Mouse (Mus musculus): ENCODE measurements around the gene Drc1. TPM values are rescaled to one million over a fixed set of nuclear protein-coding genes. Genes with fewer than 3 reads are reported as not detected.

Drc1 gene
- polyA plus RNA-seq, 1 experiment from 2014 or later = 0.44 TPM

GRCm38 (mm10) chr5:30342601-30343015 is 61.4 kb downstream of the Drc1 start:
- peak overlapping the region; percentile 38; the same call in 1 of the 2 replicates for H3K4me2 ChIP-seq (ENCODE audit: low read depth, severe bottlenecking)
- no peaks in the 10 kb centered on the region for H3K4me1 ChIP-seq (ENCODE audit: control insufficient read depth, insufficient read depth, low read length)
- H3K27me3 ChIP-seq (ENCODE audit: control insufficient read depth, insufficient read depth, low read length) = peaks cover 3% of the 10 kb centered on the region; the same call in 1 of the 2 replicates
- ATAC-seq (ENCODE audit: insufficient number of reproducible peaks, low FRiP score, low TSS enrichment, low read depth) = no peak
- no peaks in the 10 kb centered on the region for H3K9me3 ChIP-seq (ENCODE audit: control insufficient read depth, low read length)
- H3K36me3 ChIP-seq (ENCODE audit: control insufficient read depth, insufficient read depth, low read length) = no peaks in the 10 kb centered on the region
- H3K27ac ChIP-seq (replicated peaks; ENCODE audit: low read depth, low read length) = no peak overlapping the region
- no peak overlapping the region for H3K4me3 ChIP-seq (ENCODE audit: low read depth, low read length)
- no peak for DNase-seq (ENCODE audit: low spot score)
- H3K9ac ChIP-seq (ENCODE audit: low read length) = no peak overlapping the region
- 7% methylated on average over 17 of the region's 17 CpGs for WGBS

- 4% methylated on average over 9 of the region's 9 CpGs for WGBS
- DNase-seq (ENCODE audit: low spot score) = peak; percentile 85
Measured at GRCm38 (mm10) chr5:30343107-30343506, 61.9 kb downstream of the Drc1 start.

DNA sequence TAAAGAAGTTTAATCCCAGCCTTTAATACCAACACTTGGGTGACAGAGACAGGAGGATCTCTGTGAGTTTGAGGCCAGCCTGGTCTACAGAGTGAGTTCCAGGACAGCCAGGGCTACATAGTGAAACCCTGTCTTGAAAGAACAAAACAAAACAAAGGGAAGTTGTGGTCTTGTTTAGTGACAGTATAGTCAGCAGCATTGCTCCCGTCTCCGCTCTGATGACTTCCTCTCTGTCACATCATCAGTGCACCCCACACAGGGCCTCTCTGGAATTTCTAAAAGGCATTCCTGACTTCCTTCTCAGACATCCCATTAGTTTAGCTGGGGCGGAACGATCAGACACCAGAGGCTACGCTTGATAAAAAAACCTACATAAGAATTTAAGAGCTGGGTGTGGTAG is 62.7 kb downstream of the Drc1 start:
- Histone ChIP-seq H3K27me3 (ENCODE audit: control insufficient read depth, insufficient read depth, low read length) (peaks cover 3% of the 10 kb centered on the region; the same call in 1 of the 2 replicates), H3K4me1 (ENCODE audit: control insufficient read depth, insufficient read depth, low read length) (no peaks in the 10 kb centered on the region), H3K9me3 (ENCODE audit: control insufficient read depth, low read length) (no peaks in the 10 kb centered on the region), H3K4me2 (ENCODE audit: low read depth, severe bottlenecking) (no peak overlapping the region), H3K4me3 (ENCODE audit: low read depth, low read length) (no peak overlapping the region), H3K9ac (ENCODE audit: low read length) (no peak overlapping the region), H3K27ac (replicated peaks; ENCODE audit: low read depth, low read length) (no peak overlapping the region), H3K36me3 (ENCODE audit: control insufficient read depth, insufficient read depth, low read length) (no peaks in the 10 kb centered on the region)
- ATAC-seq (ENCODE audit: insufficient number of reproducible peaks, low FRiP score, low TSS enrichment, low read depth) (no peak), DNase-seq (ENCODE audit: low spot score) (no peak)
- WGBS = 83% methylated on average over 5 of the region's 5 CpGs

More at GRCm38 (mm10) chr5:30343107-30343506, 61.9 kb downstream of the Drc1 start:
- H3K9ac ChIP-seq (ENCODE audit: low read length) = no peak overlapping the region
- no peak overlapping the region for H3K4me3 ChIP-seq (ENCODE audit: low read depth, low read length)
- no peak overlapping the region for H3K27ac ChIP-seq (replicated peaks; ENCODE audit: low read depth, low read length)
- no peak for ATAC-seq (ENCODE audit: insufficient number of reproducible peaks, low FRiP score, low TSS enrichment, low read depth)
- H3K4me2 ChIP-seq (ENCODE audit: low read depth, severe bottlenecking) = peak overlapping the region; percentile 38; the same call in 1 of the 2 replicates
- H3K4me1 ChIP-seq (ENCODE audit: control insufficient read depth, insufficient read depth, low read length) = no peaks in the 10 kb centered on the region
- no peaks in the 10 kb centered on the region for H3K36me3 ChIP-seq (ENCODE audit: control insufficient read depth, insufficient read depth, low read length)
- H3K27me3 ChIP-seq (ENCODE audit: control insufficient read depth, insufficient read depth, low read length) = peaks cover 3% of the 10 kb centered on the region; the same call in 1 of the 2 replicates
- H3K9me3 ChIP-seq (ENCODE audit: control insufficient read depth, low read length) = no peaks in the 10 kb centered on the region

- Histone ChIP-seq H3K4me3 (ENCODE audit: low read depth, low read length) (no peak overlapping the region), H3K4me1 (ENCODE audit: control insufficient read depth, insufficient read depth, low read length) (no peaks in the 10 kb centered on the region), H3K27ac (replicated peaks; ENCODE audit: low read depth, low read length) (no peak overlapping the region), H3K27me3 (ENCODE audit: control insufficient read depth, insufficient read depth, low read length) (no peaks in the 10 kb centered on the region), H3K4me2 (ENCODE audit: low read depth, severe bottlenecking) (no peak overlapping the region), H3K9me3 (ENCODE audit: control insufficient read depth, low read length) (no peaks in the 10 kb centered on the region), H3K36me3 (ENCODE audit: control insufficient read depth, insufficient read depth, low read length) (no peaks in the 10 kb centered on the region), H3K9ac (ENCODE audit: low read length) (no peak overlapping the region)
- DNase-seq (ENCODE audit: low spot score) = no peak
- ATAC-seq (ENCODE audit: insufficient number of reproducible peaks, low FRiP score, low TSS enrichment, low read depth) = no peak
- WGBS = 68% methylated on average over 3 of the region's 3 CpGs
Measured at GRCm38 (mm10) chr5:30353605-30354004, 72.4 kb downstream of the Drc1 start.

GRCm38 (mm10) chr5:30355114-30355513 is 73.9 kb downstream of the Drc1 start:
- H3K9ac ChIP-seq (ENCODE audit: low read length) = no peak overlapping the region
- no peak overlapping the region for H3K4me3 ChIP-seq (ENCODE audit: low read depth, low read length)
- no peaks in the 10 kb centered on the region for H3K36me3 ChIP-seq (ENCODE audit: control insufficient read depth, insufficient read depth, low read length)
- no peak overlapping the region for H3K27ac ChIP-seq (replicated peaks; ENCODE audit: low read depth, low read length)
- DNase-seq (ENCODE audit: low spot score) (no peak), ATAC-seq (ENCODE audit: insufficient number of reproducible peaks, low FRiP score, low TSS enrichment, low read depth) (no peak)
- H3K4me2 ChIP-seq (ENCODE audit: low read depth, severe bottlenecking) = no peak overlapping the region
- H3K9me3 ChIP-seq (ENCODE audit: control insufficient read depth, low read length) = no peaks in the 10 kb centered on the region
- no peaks in the 10 kb centered on the region for H3K4me1 ChIP-seq (ENCODE audit: control insufficient read depth, insufficient read depth, low read length)
- no peaks in the 10 kb centered on the region for H3K27me3 ChIP-seq (ENCODE audit: control insufficient read depth, insufficient read depth, low read length)
- 82% methylated on average over 7 of the region's 7 CpGs for WGBS

DNA sequence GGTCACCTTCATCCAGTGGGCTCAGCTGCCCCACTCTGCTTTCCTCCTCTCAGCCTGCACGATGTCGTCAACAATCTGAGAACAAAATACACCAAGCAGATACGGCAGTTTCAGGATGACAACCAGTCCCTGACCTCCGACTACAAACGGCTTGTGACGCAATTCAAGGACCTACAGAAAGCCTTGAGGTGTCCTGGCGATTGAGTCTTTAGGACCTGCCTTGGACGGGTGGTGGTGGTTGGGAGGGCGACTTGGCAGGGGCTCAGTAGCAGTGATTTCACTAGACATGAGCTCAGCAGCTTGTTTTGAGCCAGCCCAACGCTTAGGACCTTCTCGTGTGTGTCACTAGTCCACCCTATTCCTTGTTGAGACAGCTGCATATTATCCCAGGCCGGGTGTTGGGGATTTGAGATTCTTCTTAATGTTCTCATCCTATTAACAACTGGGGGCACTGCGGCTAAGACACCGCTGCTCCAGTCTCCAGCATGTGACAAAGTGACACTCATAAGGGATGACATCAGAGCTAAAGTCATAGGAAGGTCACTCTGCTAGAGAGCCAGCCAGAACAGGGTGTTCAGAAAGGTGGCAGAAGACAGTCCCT is 74.5 kb downstream of the Drc1 start:
- H3K4me2 ChIP-seq (ENCODE audit: low read depth, severe bottlenecking) = no peak overlapping the region
- no peaks in the 10 kb centered on the region for H3K9me3 ChIP-seq (ENCODE audit: control insufficient read depth, low read length)
- H3K4me1 ChIP-seq (ENCODE audit: control insufficient read depth, insufficient read depth, low read length) = no peaks in the 10 kb centered on the region
- no peak overlapping the region for H3K4me3 ChIP-seq (ENCODE audit: low read depth, low read length)
- ATAC-seq (ENCODE audit: insufficient number of reproducible peaks, low FRiP score, low TSS enrichment, low read depth) (no peak), DNase-seq (ENCODE audit: low spot score) (no peak)
- no peaks in the 10 kb centered on the region for H3K36me3 ChIP-seq (ENCODE audit: control insufficient read depth, insufficient read depth, low read length)
- WGBS = 85% methylated on average over 14 of the region's 14 CpGs
- no peak overlapping the region for H3K9ac ChIP-seq (ENCODE audit: low read length)
- H3K27ac ChIP-seq (replicated peaks; ENCODE audit: low read depth, low read length) = no peak overlapping the region
- no peaks in the 10 kb centered on the region for H3K27me3 ChIP-seq (ENCODE audit: control insufficient read depth, insufficient read depth, low read length)

- no peak overlapping the region for H3K4me3 ChIP-seq (ENCODE audit: low read depth, low read length)
- DNase-seq (ENCODE audit: low spot score) (no peak), ATAC-seq (ENCODE audit: insufficient number of reproducible peaks, low FRiP score, low TSS enrichment, low read depth) (no peak)
- no peak overlapping the region for H3K9ac ChIP-seq (ENCODE audit: low read length)
- H3K36me3 ChIP-seq (ENCODE audit: control insufficient read depth, insufficient read depth, low read length) = no peaks in the 10 kb centered on the region
- H3K27ac ChIP-seq (replicated peaks; ENCODE audit: low read depth, low read length) = no peak overlapping the region
- H3K4me1 ChIP-seq (ENCODE audit: control insufficient read depth, insufficient read depth, low read length) = no peaks in the 10 kb centered on the region
- no peaks in the 10 kb centered on the region for H3K27me3 ChIP-seq (ENCODE audit: control insufficient read depth, insufficient read depth, low read length)
- WGBS = 86% methylated on average over 7 of the region's 7 CpGs
- no peaks in the 10 kb centered on the region for H3K9me3 ChIP-seq (ENCODE audit: control insufficient read depth, low read length)
- no peak overlapping the region for H3K4me2 ChIP-seq (ENCODE audit: low read depth, severe bottlenecking)
Measured at GRCm38 (mm10) chr5:30356647-30357046, 75.5 kb downstream of the Drc1 start.

DNA sequence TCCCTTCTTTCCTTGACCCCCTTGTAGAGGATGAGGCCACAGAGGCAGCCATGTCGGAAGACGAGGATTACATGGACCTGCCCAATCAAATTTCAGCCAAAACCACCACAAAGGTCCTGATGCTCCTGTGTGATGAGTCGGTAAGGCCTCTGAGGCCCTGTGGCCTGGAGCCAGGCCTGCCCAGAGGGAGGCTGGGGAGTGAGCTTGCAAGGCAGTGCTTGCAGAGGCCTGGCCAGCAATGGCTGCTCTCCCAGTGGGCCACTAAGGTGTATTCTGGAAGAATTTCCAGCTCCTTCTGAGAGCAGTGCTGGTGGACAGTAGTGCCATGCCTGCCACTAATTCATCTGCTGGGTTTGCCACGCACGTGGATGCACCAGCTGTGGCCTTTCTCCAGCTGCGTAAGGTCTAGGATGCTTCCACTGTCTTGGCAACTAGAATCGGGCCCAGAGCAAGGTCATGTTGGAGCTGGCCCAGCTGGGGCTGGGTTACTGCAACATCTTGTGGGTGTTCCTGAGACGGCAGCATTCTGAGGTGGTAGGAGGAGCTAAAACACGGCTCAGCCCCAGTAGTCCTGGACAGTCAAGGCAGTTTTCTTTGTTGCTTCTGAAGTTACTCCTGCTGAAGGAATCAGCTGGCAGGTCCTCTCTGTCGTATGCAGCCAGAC is 77.4 kb downstream of the Drc1 start:
- Histone ChIP-seq H3K9ac (ENCODE audit: low read length) (no peak overlapping the region), H3K36me3 (ENCODE audit: control insufficient read depth, insufficient read depth, low read length) (no peaks in the 10 kb centered on the region), H3K4me2 (ENCODE audit: low read depth, severe bottlenecking) (no peak overlapping the region), H3K4me1 (ENCODE audit: control insufficient read depth, insufficient read depth, low read length) (no peaks in the 10 kb centered on the region), H3K27ac (replicated peaks; ENCODE audit: low read depth, low read length) (no peak overlapping the region), H3K9me3 (ENCODE audit: control insufficient read depth, low read length) (no peaks in the 10 kb centered on the region), H3K4me3 (ENCODE audit: low read depth, low read length) (no peak overlapping the region), H3K27me3 (ENCODE audit: control insufficient read depth, insufficient read depth, low read length) (no peaks in the 10 kb centered on the region)
- ATAC-seq (ENCODE audit: insufficient number of reproducible peaks, low FRiP score, low TSS enrichment, low read depth) (no peak), DNase-seq (ENCODE audit: low spot score) (no peak)
- 89% methylated on average over 10 of the region's 10 CpGs for WGBS
